Mouse (Mus musculus): ENCODE measurements around the gene Prpf8. TPM values are rescaled to one million over a fixed set of nuclear protein-coding genes. Genes with fewer than 3 reads are reported as not detected.

Prpf8 gene
- polyA plus RNA-seq, 1 experiment: 64.2 TPM

GRCm38 (mm10) chr11:75540710-75541581 lies 54.3 kb downstream of the Prpf8 start:
- peaks cover 39% of the 10 kb centered on the region for H3K4me1 ChIP-seq (ENCODE audit: control insufficient read depth, insufficient read depth, insufficient read length)
- TF ChIP-seq CTCF (IDR thresholded peaks at IDR 0.05; ENCODE audit: extremely low read depth, insufficient read depth, insufficient read length, insufficient replicate concordance) (no peak), POLR2A (IDR thresholded peaks at IDR 0.05; ENCODE audit: low read depth, low read length) (no peak)
- DNase-seq (ENCODE audit: low read depth in 1 of 2, low spot score in 2 of 2): no peak
- H3K4me3 ChIP-seq (ENCODE audit: extremely low read depth, insufficient read depth, insufficient read length): no peak overlapping the region
- H3K36me3 ChIP-seq (ENCODE audit: control insufficient read depth, insufficient read depth, low read length): peaks cover 24% of the 10 kb centered on the region
- no peaks in the 10 kb centered on the region for H3K27me3 ChIP-seq (ENCODE audit: control insufficient read depth, insufficient read depth, low read length)
- 41% methylated on average over 19 of the region's 19 CpGs for WGBS
- H3K27ac ChIP-seq (ENCODE audit: insufficient read depth, low read length): peak overlapping the region; percentile 74

DNA sequence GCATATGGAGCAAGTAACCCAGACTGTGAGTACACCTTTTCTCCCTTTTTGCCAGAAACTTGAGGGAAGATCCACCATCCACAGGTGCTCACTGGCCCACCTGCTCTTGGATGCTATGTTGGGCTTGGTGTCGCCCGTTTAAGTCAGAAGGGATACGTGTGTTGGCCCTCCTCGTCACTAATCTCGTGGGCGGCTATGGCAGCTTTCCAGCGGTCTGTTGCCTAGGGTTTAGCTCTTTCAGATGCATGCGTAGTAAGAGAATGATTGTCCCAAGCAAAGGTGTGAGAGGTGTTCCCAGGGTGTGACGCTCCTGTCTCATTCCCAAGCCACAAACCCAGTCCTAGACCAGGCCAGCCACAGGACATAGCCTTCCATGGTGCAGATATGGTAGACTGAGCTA lies 58.1 kb downstream of the Prpf8 start:
- DNase-seq (ENCODE audit: low read depth in 1 of 2, low spot score in 2 of 2): no peak
- Histone ChIP-seq H3K4me3 (ENCODE audit: extremely low read depth, insufficient read depth, insufficient read length) (no peak overlapping the region), H3K27ac (ENCODE audit: insufficient read depth, low read length) (no peak overlapping the region), H3K4me1 (ENCODE audit: control insufficient read depth, insufficient read depth, insufficient read length) (peaks cover 18% of the 10 kb centered on the region), H3K36me3 (ENCODE audit: control insufficient read depth, insufficient read depth, low read length) (peaks cover 36% of the 10 kb centered on the region), H3K27me3 (ENCODE audit: control insufficient read depth, insufficient read depth, low read length) (no peaks in the 10 kb centered on the region)
- no peak for TF ChIP-seq POLR2A (IDR thresholded peaks at IDR 0.05; ENCODE audit: low read depth, low read length)
- TF ChIP-seq CTCF (IDR thresholded peaks at IDR 0.05; ENCODE audit: extremely low read depth, insufficient read depth, insufficient read length, insufficient replicate concordance): no peak
- WGBS: 92% methylated on average over 9 of the region's 9 CpGs

DNA sequence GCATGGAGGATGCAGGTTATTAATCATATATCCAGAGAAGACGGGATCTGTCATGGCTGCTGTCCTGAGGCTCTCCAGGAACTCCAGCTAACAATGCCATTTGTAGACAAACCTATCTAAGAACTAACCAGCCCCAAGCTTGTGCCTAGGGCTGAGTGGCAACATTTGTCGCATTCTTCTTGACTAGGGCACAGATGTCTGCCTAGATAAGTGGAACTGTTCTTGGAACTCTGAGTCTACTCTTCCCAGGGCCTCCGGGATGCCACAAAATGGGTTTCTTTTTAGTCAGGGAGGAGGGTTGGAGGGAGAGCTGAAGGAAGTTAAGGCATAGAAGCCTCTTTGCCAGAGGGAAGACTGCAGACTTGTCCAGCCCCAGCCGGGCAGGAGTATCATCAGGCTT lies 59.4 kb downstream of the Prpf8 start:
- WGBS: 87% methylated on average over 4 of the region's 4 CpGs
- no peak for DNase-seq (ENCODE audit: low read depth in 1 of 2, low spot score in 2 of 2)
- no peaks in the 10 kb centered on the region for H3K27me3 ChIP-seq (ENCODE audit: control insufficient read depth, insufficient read depth, low read length)
- H3K27ac ChIP-seq (ENCODE audit: insufficient read depth, low read length): no peak overlapping the region
- TF ChIP-seq POLR2A (IDR thresholded peaks at IDR 0.05; ENCODE audit: low read depth, low read length): no peak
- no peak for TF ChIP-seq CTCF (IDR thresholded peaks at IDR 0.05; ENCODE audit: extremely low read depth, insufficient read depth, insufficient read length, insufficient replicate concordance)
- peaks cover 34% of the 10 kb centered on the region for H3K36me3 ChIP-seq (ENCODE audit: control insufficient read depth, insufficient read depth, low read length)
- H3K4me3 ChIP-seq (ENCODE audit: extremely low read depth, insufficient read depth, insufficient read length): no peak overlapping the region
- H3K4me1 ChIP-seq (ENCODE audit: control insufficient read depth, insufficient read depth, insufficient read length): peaks cover 9% of the 10 kb centered on the region; the same call in 1 of the 2 replicates

DNA sequence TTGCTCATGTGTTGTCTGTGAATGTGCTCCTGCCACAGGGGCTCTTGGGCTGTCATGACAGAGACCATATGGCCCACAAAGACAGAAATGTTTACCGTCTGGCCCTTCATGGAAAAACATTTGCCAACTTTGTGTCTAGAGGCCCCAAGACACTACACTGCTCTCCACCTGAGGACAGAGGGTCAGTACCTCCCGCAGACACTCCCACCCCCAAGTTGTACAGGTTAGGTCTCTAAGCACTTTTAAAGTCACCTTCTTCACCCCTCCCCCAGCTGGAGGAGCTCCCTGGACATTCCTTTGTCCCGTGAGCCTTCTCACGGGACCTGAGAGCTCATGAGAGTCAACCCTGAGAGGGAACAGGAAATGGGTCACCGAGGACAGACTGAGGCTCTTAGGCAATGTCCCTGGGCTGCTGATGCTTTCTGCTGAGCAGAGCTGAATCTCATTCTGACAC lies 63.1 kb downstream of the Prpf8 start:
- H3K27ac ChIP-seq (ENCODE audit: insufficient read depth, low read length): peak overlapping the region; percentile 58; the same call in 1 of the 2 replicates
- H3K36me3 ChIP-seq (ENCODE audit: control insufficient read depth, insufficient read depth, low read length): peaks cover 30% of the 10 kb centered on the region
- H3K4me1 ChIP-seq (ENCODE audit: control insufficient read depth, insufficient read depth, insufficient read length): 0 out of 2 replicates have a peak, but pooled peaks cover 2% of the 10 kb centered on the region

GRCm38 (mm10) chr11:75550200-75550946 lies 63.8 kb downstream of the Prpf8 start:
- Histone ChIP-seq H3K27ac (ENCODE audit: insufficient read depth, low read length) (no peak overlapping the region), H3K36me3 (ENCODE audit: control insufficient read depth, insufficient read depth, low read length) (peaks cover 24% of the 10 kb centered on the region), H3K4me1 (ENCODE audit: control insufficient read depth, insufficient read depth, insufficient read length) (0 out of 2 replicates have a peak, but pooled peaks cover 2% of the 10 kb centered on the region), H3K27me3 (ENCODE audit: control insufficient read depth, insufficient read depth, low read length) (no peaks in the 10 kb centered on the region), H3K4me3 (ENCODE audit: extremely low read depth, insufficient read depth, insufficient read length) (no peak overlapping the region)
- no peak for TF ChIP-seq CTCF (IDR thresholded peaks at IDR 0.05; ENCODE audit: extremely low read depth, insufficient read depth, insufficient read length, insufficient replicate concordance)
- no peak for TF ChIP-seq POLR2A (IDR thresholded peaks at IDR 0.05; ENCODE audit: low read depth, low read length)
- WGBS: 90% methylated on average over 12 of the region's 12 CpGs
- no peak for DNase-seq (ENCODE audit: low read depth in 1 of 2, low spot score in 2 of 2)

More for the DNA sequence above, 63.1 kb downstream of the Prpf8 start:
- WGBS: 59% methylated on average over 5 of the region's 5 CpGs
- H3K4me3 ChIP-seq (ENCODE audit: extremely low read depth, insufficient read depth, insufficient read length): no peak overlapping the region
- TF ChIP-seq POLR2A (IDR thresholded peaks at IDR 0.05; ENCODE audit: low read depth, low read length): no peak
- DNase-seq (ENCODE audit: low read depth in 1 of 2, low spot score in 2 of 2): no peak
- no peaks in the 10 kb centered on the region for H3K27me3 ChIP-seq (ENCODE audit: control insufficient read depth, insufficient read depth, low read length)

DNA sequence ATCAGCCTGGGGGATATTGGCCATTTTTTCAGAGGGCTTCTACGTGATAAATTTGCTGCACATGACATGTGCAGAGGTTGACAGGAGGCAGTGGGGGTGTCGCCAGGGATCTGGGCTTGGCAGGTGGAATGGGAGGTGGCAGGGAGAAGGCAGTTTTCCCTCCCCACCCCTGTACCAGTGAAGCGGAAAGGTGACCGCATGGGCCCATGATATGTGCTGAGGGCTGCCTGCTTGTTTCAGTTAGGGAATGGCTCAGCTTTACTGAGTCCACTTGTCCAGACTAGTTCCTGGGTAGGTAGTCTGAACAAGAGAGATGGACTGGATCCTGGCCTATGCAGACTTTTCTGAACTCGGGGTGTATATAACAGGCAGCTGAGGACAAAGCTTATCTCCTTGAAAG lies 64.7 kb downstream of the Prpf8 start:
- 73% methylated on average over 5 of the region's 5 CpGs for WGBS
- Histone ChIP-seq H3K4me1 (ENCODE audit: control insufficient read depth, insufficient read depth, insufficient read length) (0 out of 2 replicates have a peak, but pooled peaks cover 2% of the 10 kb centered on the region), H3K27ac (ENCODE audit: insufficient read depth, low read length) (no peak overlapping the region), H3K4me3 (ENCODE audit: extremely low read depth, insufficient read depth, insufficient read length) (no peak overlapping the region), H3K27me3 (ENCODE audit: control insufficient read depth, insufficient read depth, low read length) (no peaks in the 10 kb centered on the region), H3K36me3 (ENCODE audit: control insufficient read depth, insufficient read depth, low read length) (peaks cover 15% of the 10 kb centered on the region)
- TF ChIP-seq POLR2A (IDR thresholded peaks at IDR 0.05; ENCODE audit: low read depth, low read length) (no peak), CTCF (IDR thresholded peaks at IDR 0.05; ENCODE audit: extremely low read depth, insufficient read depth, insufficient read length, insufficient replicate concordance) (no peak)
- DNase-seq (ENCODE audit: low read depth in 1 of 2, low spot score in 2 of 2): no peak
